Mouse (Mus musculus): ENCODE results near the gene Pnrc1.

Gene Pnrc1

GRCm38 (mm10) chr4:33270386-33271314 is 19.3 kb downstream of the Pnrc1 start:
- no peak for DNase-seq

- no peak for DNase-seq
Measured at GRCm38 (mm10) chr4:33264979-33265726, 24.8 kb downstream of the Pnrc1 start.

GRCm38 (mm10) chr4:33262897-33263296 is 27.1 kb downstream of the Pnrc1 start:
- DNase-seq = no peak

- peak; percentile 96 to 98 for DNase-seq
Measured at GRCm38 (mm10) chr4:33261311-33261753, 28.6 kb downstream of the Pnrc1 start.

- no peak for DNase-seq
Measured at GRCm38 (mm10) chr4:33260311-33260710, 29.7 kb downstream of the Pnrc1 start.

GRCm38 (mm10) chr4:33257263-33257964 is 32.5 kb downstream of the Pnrc1 start:
- peak; percentile 44 to 63 for DNase-seq

- no peak for DNase-seq
Measured at GRCm38 (mm10) chr4:33254706-33255105, 35.3 kb downstream of the Pnrc1 start.

GRCm38 (mm10) chr4:33250867-33251266 is 39.1 kb downstream of the Pnrc1 start:
- no peak for DNase-seq

- no peak for DNase-seq
Measured at GRCm38 (mm10) chr4:33249716-33250230, 40.2 kb downstream of the Pnrc1 start.

- DNase-seq = peak; percentile 56 to 63
Measured at GRCm38 (mm10) chr4:33248915-33249314, 41.0 kb downstream of the Pnrc1 start.

GRCm38 (mm10) chr4:33248062-33248889 is 41.7 kb downstream of the Pnrc1 start:
- peak; percentile 99 for DNase-seq

- peak; percentile 100 for DNase-seq
Measured at GRCm38 (mm10) chr4:33247479-33248053, 42.4 kb downstream of the Pnrc1 start.

GRCm38 (mm10) chr4:33245853-33246395 is 44.0 kb downstream of the Pnrc1 start:
- DNase-seq = peak in 1 of 2 experiments; percentile 55

GRCm38 (mm10) chr4:33243921-33244320 is 46.0 kb downstream of the Pnrc1 start:
- peak in 1 of 2 experiments; percentile 31 for DNase-seq

GRCm38 (mm10) chr4:33243016-33243758 is 46.8 kb downstream of the Pnrc1 start:
- no peak for DNase-seq

- DNase-seq = no peak
Measured at GRCm38 (mm10) chr4:33242536-33242935, 47.4 kb downstream of the Pnrc1 start.

- DNase-seq = peak in 1 of 2 experiments; percentile 28
Measured at GRCm38 (mm10) chr4:33230881-33231280, 59.1 kb downstream of the Pnrc1 start.

- DNase-seq = no peak
Measured at GRCm38 (mm10) chr4:33229639-33230038, 60.3 kb downstream of the Pnrc1 start.

GRCm38 (mm10) chr4:33227164-33227563 is 62.8 kb downstream of the Pnrc1 start:
- DNase-seq = no peak

- no peak for DNase-seq
Measured at GRCm38 (mm10) chr4:33224003-33224675, 65.8 kb downstream of the Pnrc1 start.
